Mouse (Mus musculus): Measurements from ENCODE around the gene Accs. TPM values are rescaled to one million over a fixed set of nuclear protein-coding genes. Genes with fewer than 3 reads are reported as not detected.

The Accs gene
- 22.2 and 27.3 TPM in 2 replicates for polyA plus RNA-seq (2012; rRNA removed)

DNA sequence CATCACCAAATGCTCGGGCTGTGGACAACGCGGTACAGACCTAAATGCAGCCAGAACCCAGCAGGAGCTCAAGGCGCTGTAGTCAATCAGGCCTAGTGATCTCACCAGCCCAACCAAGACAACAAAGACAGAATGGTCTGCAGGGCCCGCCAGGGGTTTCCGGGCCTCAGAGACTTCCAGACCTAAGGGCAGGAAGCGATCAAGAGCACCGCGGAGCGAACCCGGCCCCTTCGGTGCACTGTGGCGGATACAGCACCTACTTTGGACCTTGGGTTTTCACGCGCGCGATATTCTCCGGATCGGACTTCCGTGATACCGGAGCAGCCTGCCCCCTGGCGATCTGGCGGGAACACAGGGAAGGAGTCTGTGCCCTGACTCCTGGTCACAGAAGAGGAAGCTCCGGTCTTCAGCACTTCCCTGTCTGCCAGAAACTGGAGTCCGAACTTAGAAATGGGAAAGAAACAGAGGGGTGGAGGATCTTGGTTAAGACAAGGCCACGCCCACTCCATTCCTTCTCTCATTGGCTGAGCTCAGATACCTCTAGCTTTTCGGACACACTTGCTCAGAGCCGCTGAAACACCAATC lies at the start of gene Accs:
TSS of gene Accs (minus strand) at position 439 of the 585 bp plus-strand sequence.
- TF ChIP-seq POLR2A (IDR thresholded peaks at IDR 0.05; ENCODE audit: borderline replicate concordance, extremely low read depth, insufficient read depth, insufficient read length, poor library complexity, severe bottlenecking) (no peak), CTCF (IDR thresholded peaks at IDR 0.05; ENCODE audit: borderline replicate concordance, extremely low read depth, insufficient read depth, insufficient read length) (peak; percentile 40; the same call in 1 of the 2 replicates)
- DNase-seq (ENCODE audit: low read depth): peak; percentile 92

DNA sequence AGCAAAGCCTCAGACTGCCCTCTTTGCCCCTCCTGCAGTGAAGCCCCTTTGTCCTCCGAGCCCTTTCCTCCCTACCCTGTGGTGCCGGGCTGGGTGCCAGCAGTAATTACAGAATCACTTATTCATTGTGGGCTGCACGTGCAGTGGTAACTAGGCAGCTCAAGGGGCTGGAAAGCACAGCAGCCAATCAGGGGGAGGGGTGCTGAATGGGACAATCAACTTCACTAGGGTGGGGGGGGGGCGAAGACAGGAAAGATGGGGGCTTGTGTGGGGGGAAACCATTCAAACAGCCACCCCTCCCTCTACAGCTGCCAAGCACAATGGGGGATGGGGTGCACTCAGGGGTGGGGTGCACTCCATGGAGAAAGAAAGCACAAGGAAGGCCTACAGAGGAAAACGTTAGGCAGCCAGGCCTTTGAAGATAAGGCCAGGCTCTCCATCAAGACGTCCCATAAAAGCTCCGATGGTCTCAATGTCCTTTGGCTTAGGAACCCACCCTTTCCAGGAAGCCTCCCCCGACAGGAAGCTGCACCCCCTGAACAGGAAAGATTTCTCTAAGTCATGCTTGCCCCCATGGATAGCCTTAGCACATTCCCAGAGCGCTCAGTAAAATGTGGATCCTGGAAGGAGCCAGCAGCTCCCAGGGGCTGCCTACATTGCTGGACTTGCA lies 42.0 kb upstream of the Accs start:
- peak; percentile 98 for DNase-seq (ENCODE audit: low read depth)
- TF ChIP-seq POLR2A (IDR thresholded peaks at IDR 0.05; ENCODE audit: borderline replicate concordance, extremely low read depth, insufficient read depth, insufficient read length, poor library complexity, severe bottlenecking): no peak
- no peak for TF ChIP-seq CTCF (IDR thresholded peaks at IDR 0.05; ENCODE audit: borderline replicate concordance, extremely low read depth, insufficient read depth, insufficient read length)

DNA sequence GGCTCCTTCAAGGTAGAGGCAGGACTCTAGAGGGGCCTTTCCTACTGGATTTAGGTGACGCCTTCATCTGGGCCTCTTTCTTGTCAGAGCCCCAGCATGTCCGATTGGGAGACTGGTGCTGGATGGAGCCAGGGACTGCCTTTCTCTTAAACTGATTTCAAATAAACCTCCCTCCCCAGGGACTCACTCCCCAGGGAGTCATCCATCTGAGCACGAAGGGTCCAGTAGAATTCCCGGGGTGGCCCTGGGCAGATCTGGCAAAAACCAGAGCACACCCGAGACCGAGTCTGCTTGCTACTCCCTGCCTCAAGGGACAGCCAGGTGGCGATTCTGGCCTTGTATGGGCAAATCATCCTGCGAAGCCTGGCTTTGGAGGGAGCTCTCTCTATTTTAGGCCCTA lies 40.4 kb upstream of the Accs start:
- TF ChIP-seq POLR2A (IDR thresholded peaks at IDR 0.05; ENCODE audit: borderline replicate concordance, extremely low read depth, insufficient read depth, insufficient read length, poor library complexity, severe bottlenecking) (no peak), CTCF (IDR thresholded peaks at IDR 0.05; ENCODE audit: borderline replicate concordance, extremely low read depth, insufficient read depth, insufficient read length) (no peak)
- no peak for DNase-seq (ENCODE audit: low read depth)

DNA sequence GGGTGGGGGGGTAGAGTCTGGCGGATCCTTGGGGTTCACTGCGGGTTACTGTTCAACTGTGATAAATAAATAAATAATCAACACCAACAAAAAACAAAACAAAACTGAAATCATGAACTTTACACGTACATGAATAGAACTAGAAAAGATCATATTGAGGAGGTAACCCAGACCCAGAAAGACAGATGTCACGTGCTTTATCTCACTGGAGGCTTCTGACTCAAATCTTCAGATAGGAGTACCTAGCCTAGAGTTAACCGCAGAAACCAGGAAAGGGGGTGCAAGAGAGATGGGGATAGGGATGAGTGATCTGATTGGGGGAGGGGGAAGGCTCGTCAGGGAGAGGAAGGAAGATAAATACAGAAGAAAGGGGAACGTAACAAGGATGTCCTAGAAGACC lies 39.3 kb upstream of the Accs start:
- TF ChIP-seq POLR2A (IDR thresholded peaks at IDR 0.05; ENCODE audit: borderline replicate concordance, extremely low read depth, insufficient read depth, insufficient read length, poor library complexity, severe bottlenecking) (no peak), CTCF (IDR thresholded peaks at IDR 0.05; ENCODE audit: borderline replicate concordance, extremely low read depth, insufficient read depth, insufficient read length) (no peak)
- DNase-seq (ENCODE audit: low read depth): no peak

DNA sequence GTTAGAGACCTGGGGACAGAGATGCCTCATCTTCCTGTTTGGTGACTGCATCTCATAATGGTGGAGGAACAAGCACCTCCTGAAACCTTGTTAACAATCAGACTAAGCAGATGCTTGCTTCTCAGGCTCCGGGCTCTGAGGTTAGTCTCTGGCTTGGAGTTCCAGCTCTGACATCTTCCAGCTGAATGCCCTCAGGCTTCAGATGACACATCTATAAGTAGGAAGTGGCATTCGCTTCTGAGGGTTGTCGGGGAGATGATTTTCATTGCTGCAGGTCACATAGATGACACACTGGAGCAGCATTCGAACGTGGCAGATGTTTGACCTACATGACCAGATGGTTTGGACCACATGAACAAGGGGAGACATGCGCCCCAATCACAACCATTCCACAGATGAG lies 38.6 kb upstream of the Accs start:
- DNase-seq (ENCODE audit: low read depth): no peak
- TF ChIP-seq POLR2A (IDR thresholded peaks at IDR 0.05; ENCODE audit: borderline replicate concordance, extremely low read depth, insufficient read depth, insufficient read length, poor library complexity, severe bottlenecking): no peak
- TF ChIP-seq CTCF (IDR thresholded peaks at IDR 0.05; ENCODE audit: borderline replicate concordance, extremely low read depth, insufficient read depth, insufficient read length): no peak

DNA sequence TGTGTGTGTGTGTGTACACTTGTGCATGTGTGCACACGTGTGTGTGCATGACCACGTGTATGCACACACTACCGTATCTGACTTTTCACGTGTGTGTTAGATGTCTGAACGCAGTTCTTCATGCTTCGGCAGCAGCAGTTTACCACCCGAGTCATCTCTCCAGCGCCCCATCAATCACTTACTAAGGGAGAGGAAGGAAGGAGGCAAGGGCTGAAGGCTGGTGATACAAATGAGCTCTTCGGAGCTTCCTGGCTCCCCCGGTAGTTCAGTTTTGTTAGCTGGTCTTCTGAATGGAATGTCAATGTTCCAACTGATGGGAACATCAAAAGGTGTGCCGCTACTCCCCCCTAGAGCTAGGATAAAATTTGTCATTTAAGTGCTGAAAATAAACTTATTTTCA lies 37.5 kb upstream of the Accs start:
- TF ChIP-seq CTCF (IDR thresholded peaks at IDR 0.05; ENCODE audit: borderline replicate concordance, extremely low read depth, insufficient read depth, insufficient read length) (no peak), POLR2A (IDR thresholded peaks at IDR 0.05; ENCODE audit: borderline replicate concordance, extremely low read depth, insufficient read depth, insufficient read length, poor library complexity, severe bottlenecking) (no peak)

DNA sequence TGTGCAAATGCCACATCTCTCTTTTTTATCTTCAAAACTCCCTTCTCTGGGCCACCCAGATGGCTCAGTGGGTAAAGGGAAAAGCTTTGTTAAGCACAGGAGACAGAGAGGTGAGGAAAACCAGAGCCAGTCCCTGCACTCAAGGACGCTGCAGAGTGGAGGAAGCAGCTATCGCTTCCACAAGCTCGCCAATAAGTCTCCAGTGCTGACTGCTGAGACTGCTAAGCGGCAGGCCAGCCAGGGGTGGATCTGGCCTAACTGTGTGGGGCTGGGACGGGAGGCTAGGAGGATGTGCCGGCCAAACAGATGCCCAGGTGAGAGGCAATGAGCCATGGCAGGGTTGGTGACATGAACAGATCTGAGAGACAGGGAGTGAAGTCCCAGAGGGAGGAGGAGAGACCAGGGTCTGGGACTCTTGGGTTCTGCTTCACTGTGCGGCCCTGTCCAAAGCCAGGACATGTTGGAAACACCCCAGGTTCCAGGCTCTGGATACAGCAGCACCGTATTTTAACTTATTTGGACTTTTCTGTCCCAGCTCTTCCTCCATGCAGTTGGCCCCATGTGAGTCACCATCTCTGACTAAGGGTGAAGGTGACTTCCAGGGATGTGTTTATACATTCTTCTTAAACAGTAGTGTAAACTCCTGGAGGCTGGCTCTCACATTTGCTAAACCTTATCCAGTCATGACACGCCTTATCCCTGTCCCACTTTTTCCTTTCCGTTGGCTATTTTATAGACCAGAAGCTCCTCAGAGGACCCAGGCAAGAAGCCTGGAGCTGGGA lies 36.5 kb upstream of the Accs start:
- TF ChIP-seq CTCF (IDR thresholded peaks at IDR 0.05; ENCODE audit: borderline replicate concordance, extremely low read depth, insufficient read depth, insufficient read length) (no peak), POLR2A (IDR thresholded peaks at IDR 0.05; ENCODE audit: borderline replicate concordance, extremely low read depth, insufficient read depth, insufficient read length, poor library complexity, severe bottlenecking) (no peak)
- no peak for DNase-seq (ENCODE audit: low read depth)

More for the DNA sequence above, 37.5 kb upstream of the Accs start:
- no peak for DNase-seq (ENCODE audit: low read depth)

DNA sequence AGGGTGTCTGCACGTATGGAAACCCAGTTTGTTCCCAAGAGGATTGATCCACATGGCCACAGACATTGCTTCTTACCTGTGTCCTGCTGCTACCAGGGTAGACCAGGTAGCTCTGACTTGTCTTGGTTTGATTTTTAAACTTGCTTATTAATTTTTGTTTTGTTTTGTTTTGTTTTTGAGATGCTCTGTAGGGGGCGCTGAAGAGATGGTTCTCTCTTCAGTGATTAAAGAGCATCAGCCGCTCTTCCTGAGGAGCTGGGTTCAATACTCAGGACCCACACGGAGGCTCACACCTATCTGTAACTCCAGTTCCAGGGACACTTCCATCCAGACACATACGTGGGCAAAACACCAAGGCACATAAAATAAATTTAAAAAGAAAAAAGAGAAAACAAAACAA lies 33.3 kb upstream of the Accs start:
- TF ChIP-seq POLR2A (IDR thresholded peaks at IDR 0.05; ENCODE audit: borderline replicate concordance, extremely low read depth, insufficient read depth, insufficient read length, poor library complexity, severe bottlenecking) (no peak), CTCF (IDR thresholded peaks at IDR 0.05; ENCODE audit: borderline replicate concordance, extremely low read depth, insufficient read depth, insufficient read length) (no peak)
- no peak for DNase-seq (ENCODE audit: low read depth)

DNA sequence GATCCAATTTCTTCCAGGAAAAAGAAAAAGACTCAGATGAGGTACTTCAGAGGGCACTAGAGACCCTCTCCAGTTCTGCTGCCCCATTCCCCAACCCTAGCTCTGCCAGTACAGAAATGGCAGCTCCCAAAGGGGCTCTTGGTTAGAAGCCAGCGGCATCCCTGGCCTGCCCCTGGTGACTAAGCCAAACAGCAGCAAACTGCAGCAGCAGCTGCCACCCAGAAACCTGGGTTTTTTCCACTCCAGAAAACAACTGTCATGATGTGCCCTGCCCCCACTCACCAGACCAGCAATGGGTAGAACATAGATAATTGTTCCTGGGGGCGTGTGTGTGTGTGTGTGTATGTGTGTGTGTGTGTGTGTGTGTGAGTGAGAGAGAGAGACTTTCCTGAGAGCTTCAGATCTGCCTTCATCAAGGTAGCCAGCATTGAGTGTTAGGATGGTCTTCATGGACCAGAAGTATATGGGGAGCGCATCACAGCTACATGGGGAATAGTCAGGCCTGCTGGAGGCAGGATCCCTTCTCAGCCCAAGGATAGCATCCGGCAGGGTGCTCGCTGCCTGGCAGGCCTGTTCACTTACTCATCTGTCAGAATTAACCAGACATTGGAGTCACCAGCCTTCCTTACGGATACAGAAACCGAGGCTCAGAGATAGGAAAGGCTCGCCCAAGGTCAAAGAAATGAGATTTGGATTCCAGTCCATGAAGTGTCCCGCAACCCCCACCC lies 32.1 kb upstream of the Accs start:
- no peak for TF ChIP-seq POLR2A (IDR thresholded peaks at IDR 0.05; ENCODE audit: borderline replicate concordance, extremely low read depth, insufficient read depth, insufficient read length, poor library complexity, severe bottlenecking)
- TF ChIP-seq CTCF (IDR thresholded peaks at IDR 0.05; ENCODE audit: borderline replicate concordance, extremely low read depth, insufficient read depth, insufficient read length): no peak
- no peak for DNase-seq (ENCODE audit: low read depth)

DNA sequence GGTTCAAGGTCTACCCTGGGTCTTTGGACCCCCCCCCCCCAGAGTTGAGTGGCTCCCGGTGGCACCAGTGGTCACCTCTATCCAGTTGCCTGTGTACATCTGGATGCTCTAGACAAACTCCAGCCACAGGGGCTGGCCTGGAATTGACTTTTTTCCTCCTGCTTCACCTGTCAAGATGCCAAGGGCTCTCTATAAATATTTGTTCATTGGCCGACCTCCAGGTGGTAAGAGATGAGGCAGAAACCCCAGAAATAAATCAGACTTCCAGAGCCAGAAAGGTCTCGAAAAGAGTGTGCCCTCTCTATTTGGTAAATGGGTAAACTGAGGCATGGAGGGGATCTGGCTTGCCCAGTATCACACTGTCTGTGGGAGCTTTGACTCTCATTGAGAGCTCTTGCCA lies 31.2 kb upstream of the Accs start:
- DNase-seq (ENCODE audit: low read depth): no peak
- TF ChIP-seq POLR2A (IDR thresholded peaks at IDR 0.05; ENCODE audit: borderline replicate concordance, extremely low read depth, insufficient read depth, insufficient read length, poor library complexity, severe bottlenecking): no peak

DNA sequence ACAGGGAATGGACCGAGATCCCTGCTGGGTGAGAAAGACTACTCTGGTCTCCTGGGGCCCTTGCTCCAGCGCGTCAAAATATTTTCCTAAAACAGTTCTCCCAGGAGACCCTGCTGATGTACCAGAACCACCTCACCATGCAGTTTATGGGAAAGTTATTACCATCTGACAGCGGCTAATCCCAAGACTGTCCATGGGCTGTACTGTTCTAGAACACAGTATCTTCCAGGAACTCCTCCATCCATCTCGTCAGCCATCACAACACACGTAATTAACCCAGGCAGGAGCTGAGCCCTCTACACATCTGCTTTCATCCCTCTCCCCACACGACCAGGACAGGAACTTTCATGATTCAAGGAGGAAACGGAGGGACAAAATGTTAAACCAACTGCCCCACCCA lies 30.7 kb upstream of the Accs start:
- TF ChIP-seq CTCF (IDR thresholded peaks at IDR 0.05; ENCODE audit: borderline replicate concordance, extremely low read depth, insufficient read depth, insufficient read length): no peak
- no peak for TF ChIP-seq POLR2A (IDR thresholded peaks at IDR 0.05; ENCODE audit: borderline replicate concordance, extremely low read depth, insufficient read depth, insufficient read length, poor library complexity, severe bottlenecking)
- no peak for DNase-seq (ENCODE audit: low read depth)
